Mouse (Mus musculus): ENCODE measurements around the gene Prss33.

DNA sequence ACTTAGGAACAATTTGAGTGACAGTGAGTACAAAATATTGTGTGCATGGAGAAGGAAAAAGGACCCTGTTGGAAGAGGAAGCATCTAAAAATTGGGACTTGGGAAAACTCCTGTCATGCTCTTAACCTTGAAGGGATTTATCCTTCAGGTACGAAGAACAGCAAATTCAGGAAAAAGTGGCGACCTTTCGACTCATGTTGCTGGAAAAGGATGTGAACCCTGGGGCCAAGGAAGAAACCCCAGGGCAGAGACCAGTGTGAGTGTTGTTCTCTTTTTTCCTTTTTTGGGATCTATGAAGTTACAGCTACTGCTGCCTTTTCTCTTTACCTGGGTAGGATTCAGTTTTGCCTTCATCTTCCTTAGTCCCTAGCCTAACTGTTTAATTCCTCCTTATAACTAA, 27.9 kb downstream of the Prss33 start:
- TF ChIP-seq CTCF (IDR thresholded peaks at IDR 0.05; ENCODE audit: borderline replicate concordance, extremely low read depth, insufficient read depth, insufficient read length) (no peak), POLR2A (IDR thresholded peaks at IDR 0.05; ENCODE audit: borderline replicate concordance, extremely low read depth, insufficient read depth, insufficient read length, poor library complexity, severe bottlenecking) (no peak)
